Mouse (Mus musculus): ENCODE data around the gene C1qtnf9.

Gene C1qtnf9

GRCm38 (mm10) chr14:60790103-60790502 is 22.2 kb downstream of the C1qtnf9 start:
- peak; percentile 81 for DNase-seq (ENCODE audit: low read depth)

- DNase-seq (ENCODE audit: low read depth): no peak
Measured at GRCm38 (mm10) chr14:60796600-60797322, 28.8 kb downstream of the C1qtnf9 start.

GRCm38 (mm10) chr14:60797596-60797995 is 29.7 kb downstream of the C1qtnf9 start:
- DNase-seq (ENCODE audit: low read depth): no peak

- no peak for DNase-seq (ENCODE audit: low read depth)
Measured at GRCm38 (mm10) chr14:60798721-60799120, 30.8 kb downstream of the C1qtnf9 start.

GRCm38 (mm10) chr14:60799762-60800728 is 32.1 kb downstream of the C1qtnf9 start:
- peak; percentile 78 for DNase-seq (ENCODE audit: low read depth)

- no peak for DNase-seq (ENCODE audit: low read depth)
Measured at GRCm38 (mm10) chr14:60802026-60802425, 34.1 kb downstream of the C1qtnf9 start.

- DNase-seq (ENCODE audit: low read depth): no peak
Measured at GRCm38 (mm10) chr14:60804978-60805377, 37.0 kb downstream of the C1qtnf9 start.

GRCm38 (mm10) chr14:60805871-60806270 is 37.9 kb downstream of the C1qtnf9 start:
- no peak for DNase-seq (ENCODE audit: low read depth)

- DNase-seq (ENCODE audit: low read depth): peak; percentile 26
Measured at GRCm38 (mm10) chr14:60806891-60807344, 39.0 kb downstream of the C1qtnf9 start.

- no peak for DNase-seq (ENCODE audit: low read depth)
Measured at GRCm38 (mm10) chr14:60809881-60810280, 41.9 kb downstream of the C1qtnf9 start.

- no peak for DNase-seq (ENCODE audit: low read depth)
Measured at GRCm38 (mm10) chr14:60811547-60811946, 43.6 kb downstream of the C1qtnf9 start.

GRCm38 (mm10) chr14:60815098-60815497 is 47.2 kb downstream of the C1qtnf9 start:
- DNase-seq (ENCODE audit: low read depth): no peak

GRCm38 (mm10) chr14:60818045-60818444 is 50.1 kb downstream of the C1qtnf9 start:
- DNase-seq (ENCODE audit: low read depth): no peak

GRCm38 (mm10) chr14:60830096-60830495 is 62.2 kb downstream of the C1qtnf9 start:
- DNase-seq (ENCODE audit: low read depth): no peak

All from induced T-regulatory cell, adult 2 months (primary cell).